Mouse (Mus musculus) erythroblast, embryonic 14.5 days (primary cell): ENCODE results near the gene Med15.

Source experiments
- GATA1 ChIP-seq: IDR thresholded peaks from 2 replicates; pipeline ENCODE4 v1.6.1; 2012; ENCODE audit warnings: low read length, inconsistent platforms, mixed read lengths
- TAL1 ChIP-seq: IDR thresholded peaks from 3 replicates; pipeline ENCODE4 v1.6.1; 2012; ENCODE audit warnings: low read length, inconsistent platforms, mixed read lengths

DNA sequence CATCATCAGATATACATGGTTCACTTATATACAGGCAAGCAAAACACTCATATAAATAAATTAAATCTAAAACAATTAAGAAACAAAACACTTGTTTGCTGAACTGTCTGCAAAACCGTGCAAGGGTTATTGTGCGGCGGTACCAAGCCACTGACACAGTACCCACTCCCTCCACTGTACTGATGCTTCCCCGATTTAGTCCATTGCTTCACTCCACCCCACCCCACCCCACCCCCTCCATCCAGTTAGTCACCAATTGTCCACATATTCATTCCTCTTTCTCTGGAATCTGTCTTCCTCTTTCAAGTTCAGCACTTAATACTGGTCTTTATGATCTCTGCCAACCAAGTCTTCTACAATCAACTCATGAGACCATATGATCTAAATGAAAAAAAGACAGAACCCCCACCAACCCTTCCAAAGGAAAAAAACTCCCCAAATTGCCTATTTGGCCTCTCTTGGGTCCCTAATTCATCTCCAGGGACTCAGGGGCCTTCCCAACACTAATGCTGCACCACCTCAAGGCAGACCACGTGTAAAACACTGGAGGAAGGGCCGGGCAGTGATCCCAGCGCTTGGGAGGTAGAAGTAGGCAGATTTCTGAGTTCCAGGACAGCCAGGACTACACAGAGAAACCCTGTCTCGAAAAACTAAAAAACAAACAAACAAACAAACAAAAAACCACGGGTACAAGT is 11.4 kb downstream of the Med15 start:
- TF ChIP-seq GATA1: no peak
- TF ChIP-seq TAL1: no peak
